Mouse (Mus musculus) heart, embryonic 16.5 days (tissue): ENCODE measurements around the gene Myl6b. TPM values are rescaled to one million over a fixed set of nuclear protein-coding genes. Genes with fewer than 3 reads are reported as not detected.
A peak's percentile ranks its signal among the peaks of the same experiment; 100 is the strongest.

Experiments used
- ATAC-seq: fragments of 200-750 bp; cut with Nextera tagmentation; replicated peaks from 2 replicates; pipeline ENCODE4 v1.8.0; 2017; ENCODE audit warnings: moderate number of reproducible peaks; ENCODE audit not compliant: insufficient read depth, low FRiP score; ENCODE audit errors: extremely low read depth
- H3K27ac ChIP-seq: fragments of 300-500 bp; sonication (generic); 2 replicates; pipeline ENCODE4 v1.5.1; 2014; ENCODE audit warnings: mild to moderate bottlenecking, low read length, control low read depth, moderate library complexity
- H3K27me3 ChIP-seq: fragments of 300-500 bp; sonication (generic); 2 replicates; pipeline ENCODE4 v1.6.1; 2014; ENCODE audit warnings: low read length, mixed read lengths; ENCODE audit not compliant: control insufficient read depth, insufficient read depth
- H3K36me3 ChIP-seq: fragments of 300-500 bp; sonication (generic); 2 replicates; pipeline ENCODE4 v1.6.1; 2014; ENCODE audit not compliant: control insufficient read depth, insufficient read depth
- H3K4me1 ChIP-seq: fragments of 300-500 bp; sonication (generic); 2 replicates; pipeline ENCODE4 v1.6.1; 2014; ENCODE audit warnings: low read length, mixed read lengths; ENCODE audit not compliant: control insufficient read depth, insufficient read depth
- H3K4me2 ChIP-seq: fragments of 300-500 bp; sonication (generic); 2 replicates; pipeline ENCODE4 v1.6.1; 2014; ENCODE audit warnings: low read depth, mild to moderate bottlenecking, control low read depth, low read length
- H3K4me3 ChIP-seq: fragments of 300-500 bp; sonication (generic); 2 replicates; pipeline ENCODE4 v1.5.1; 2014; ENCODE audit warnings: mild to moderate bottlenecking, control low read depth, low read length
- H3K9ac ChIP-seq: fragments of 300-500 bp; sonication (generic); 2 replicates; pipeline ENCODE4 v1.6.1; 2014; ENCODE audit warnings: low read length, control low read depth
- H3K9me3 ChIP-seq: fragments of 300-500 bp; sonication (generic); replicated peaks from 2 replicates; pipeline ENCODE4 v1.6.1; 2016; ENCODE audit warnings: low read length; ENCODE audit not compliant: control insufficient read depth
- WGBS: fragments of 180-500 bp; shearing (Covaris S2); extraction: QIAGEN DNeasy Blood & Tissue Kit; methylation state at CpG from one replicate; pipeline ENCODE4 v1.1.7; 2014; 5-methylcytosine and 5-hydroxymethylcytosine counted together
- polyA plus RNA-seq: library from polyadenylated mRNA; unstranded; fragments of >200 nt; fragmentation: Nextera tagmentation; extraction: Ambion mirVana; gene quantifications from 2 replicates; pipeline ENCODE4 v1.2.1, GENCODE M21; 2015

Gene Myl6b
- polyA plus RNA-seq, 1 experiment from 2014 or later: 4.4 TPM

DNA sequence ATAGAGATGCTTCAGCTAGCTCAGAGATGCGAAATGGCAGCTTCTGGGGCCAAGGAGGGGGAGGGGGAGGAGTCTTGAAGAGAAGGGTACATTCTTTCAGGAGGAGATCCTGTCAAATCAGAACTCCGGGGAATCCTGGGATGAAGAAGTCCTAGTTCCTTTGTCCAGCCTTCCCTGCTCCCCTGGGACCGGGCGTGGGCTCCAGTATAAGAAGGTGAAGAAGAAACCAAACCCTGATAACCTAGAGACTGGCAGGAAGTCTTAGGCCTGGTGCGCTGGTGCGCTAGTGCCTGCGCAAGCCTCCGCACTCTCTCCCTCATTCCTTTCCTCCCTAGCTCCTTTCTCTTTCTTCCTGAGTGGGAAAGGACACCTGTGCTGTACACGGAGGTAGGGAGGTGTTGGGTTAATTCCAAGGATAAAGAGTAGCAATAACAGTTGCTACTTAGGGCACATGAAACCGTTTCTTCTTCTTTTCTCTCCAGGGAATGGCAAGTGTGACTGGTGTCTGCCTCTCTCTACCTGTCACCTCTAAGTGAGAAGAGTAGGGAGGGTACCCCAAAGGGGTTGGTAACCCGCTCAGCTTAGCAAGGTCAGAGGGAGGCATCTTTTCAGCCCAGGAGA is 25.7 kb upstream of the Myl6b start:
- Histone ChIP-seq H3K36me3 (peaks cover 15% of the 10 kb centered on the region), H3K4me2 (peak overlapping the region; percentile 99), H3K9me3 (no peaks in the 10 kb centered on the region), H3K4me1 (peaks cover 7% of the 10 kb centered on the region), H3K27ac (peak overlapping the region; percentile 88), H3K4me3 (peak overlapping the region; percentile 95), H3K9ac (peak overlapping the region; percentile 91), H3K27me3 (no peaks in the 10 kb centered on the region)
- 40% methylated on average over 11 of the region's 11 CpGs for WGBS
- no peak for ATAC-seq

DNA sequence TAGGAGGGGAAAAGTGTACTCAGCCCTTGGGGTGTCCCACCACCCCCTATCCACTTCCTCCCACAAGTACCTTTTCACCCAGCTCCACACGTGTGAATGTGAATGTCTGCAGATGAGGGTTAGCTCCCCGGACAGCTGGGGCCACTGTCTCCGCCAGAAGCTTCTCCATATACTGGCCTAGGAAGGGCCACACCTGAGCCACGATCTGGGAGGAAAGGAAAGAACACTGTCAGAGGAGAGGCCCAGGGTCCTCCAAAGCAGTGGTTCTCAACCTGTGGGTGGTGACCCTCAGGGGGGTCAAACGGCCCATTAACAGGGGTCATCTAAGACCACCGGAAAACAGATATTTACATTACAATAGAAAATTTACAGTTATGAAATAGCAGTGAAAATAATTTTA is 23.9 kb upstream of the Myl6b start:
- WGBS: 75% methylated on average over 6 of the region's 6 CpGs
- H3K9me3 ChIP-seq: no peaks in the 10 kb centered on the region
- H3K9ac ChIP-seq: no peak overlapping the region
- H3K4me2 ChIP-seq: no peak overlapping the region
- no peak overlapping the region for H3K4me3 ChIP-seq
- H3K36me3 ChIP-seq: peaks cover 22% of the 10 kb centered on the region
- ATAC-seq: no peak
- H3K27ac ChIP-seq: no peak overlapping the region
- peaks cover 7% of the 10 kb centered on the region for H3K4me1 ChIP-seq
- no peaks in the 10 kb centered on the region for H3K27me3 ChIP-seq

DNA sequence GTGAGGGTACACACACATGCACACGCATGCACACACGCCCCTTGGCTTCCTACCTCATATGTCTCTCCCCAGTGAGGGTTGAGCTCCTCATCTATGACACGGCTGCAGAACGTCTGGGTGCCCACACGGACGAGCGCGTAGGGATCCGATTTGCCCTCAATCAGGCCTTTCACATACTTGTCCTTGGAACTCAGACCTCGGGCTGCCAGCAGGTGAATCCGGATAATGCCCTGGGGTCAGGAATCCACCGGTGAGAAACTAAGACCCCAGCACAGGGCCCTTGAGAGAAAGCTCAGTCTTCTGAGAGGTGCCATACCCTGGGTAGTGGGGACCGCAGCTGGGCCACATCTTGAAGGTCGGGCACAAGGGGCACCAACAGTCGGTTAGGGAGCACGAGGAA is 22.1 kb upstream of the Myl6b start:
- Histone ChIP-seq H3K4me1 (peaks cover 7% of the 10 kb centered on the region), H3K27me3 (no peaks in the 10 kb centered on the region), H3K4me2 (no peak overlapping the region), H3K9me3 (no peaks in the 10 kb centered on the region), H3K36me3 (peaks cover 37% of the 10 kb centered on the region), H3K9ac (no peak overlapping the region), H3K27ac (no peak overlapping the region), H3K4me3 (no peak overlapping the region)
- no peak for ATAC-seq
- 87% methylated on average over 16 of the region's 16 CpGs for WGBS

DNA sequence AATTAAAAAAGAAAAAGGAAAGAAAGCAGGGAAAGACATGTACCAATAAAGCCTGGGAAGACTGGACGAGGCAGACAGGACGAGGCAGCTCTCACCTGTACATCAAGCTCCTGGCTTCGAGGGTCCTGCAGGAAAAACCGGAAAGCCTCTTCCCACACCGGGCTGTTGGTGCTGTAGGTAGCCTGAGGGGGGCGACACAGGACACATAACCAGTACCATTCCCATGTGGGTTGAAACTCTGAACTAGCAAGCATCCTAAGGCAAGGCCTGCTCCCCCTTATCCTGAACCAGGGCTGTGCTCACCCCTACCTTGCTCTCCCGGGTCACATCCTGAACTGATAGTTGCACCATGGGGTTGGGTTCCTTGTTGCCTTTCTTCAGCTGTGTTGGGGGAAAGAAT is 20.3 kb upstream of the Myl6b start:
- ATAC-seq: 0 out of 2 replicates have a peak, but pooled peaks have one; percentile 9
- Histone ChIP-seq H3K9ac (no peak overlapping the region), H3K4me3 (no peak overlapping the region), H3K27me3 (no peaks in the 10 kb centered on the region), H3K4me2 (no peak overlapping the region), H3K9me3 (no peaks in the 10 kb centered on the region), H3K36me3 (peaks cover 42% of the 10 kb centered on the region), H3K4me1 (peaks cover under 1% of the 10 kb centered on the region; the same call in 1 of the 2 replicates), H3K27ac (no peak overlapping the region)
- 74% methylated on average over 7 of the region's 7 CpGs for WGBS

DNA sequence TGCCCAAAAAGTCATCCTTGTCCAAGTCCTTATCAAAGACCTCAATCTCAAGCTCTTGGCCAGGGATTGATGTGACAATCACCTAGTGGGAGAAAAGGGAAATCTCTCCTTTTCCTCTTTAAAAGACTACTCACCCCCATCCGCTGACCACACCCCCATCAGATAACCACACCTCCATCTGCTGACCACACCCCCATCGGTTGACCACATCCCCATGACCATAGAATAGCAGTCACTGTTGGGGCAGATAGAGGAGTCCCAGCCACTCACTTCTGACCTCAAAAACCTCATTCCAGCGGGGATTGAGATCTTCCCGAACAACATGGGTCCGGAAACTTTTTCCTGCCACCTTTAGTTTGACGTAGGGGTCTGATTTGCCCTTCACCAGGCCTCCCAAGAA is 18.2 kb upstream of the Myl6b start:
- H3K4me3 ChIP-seq: no peak overlapping the region
- H3K27ac ChIP-seq: no peak overlapping the region
- WGBS: 43% methylated on average over 6 of the region's 6 CpGs
- H3K9me3 ChIP-seq: no peaks in the 10 kb centered on the region
- no peak overlapping the region for H3K9ac ChIP-seq
- no peaks in the 10 kb centered on the region for H3K4me1 ChIP-seq
- H3K27me3 ChIP-seq: no peaks in the 10 kb centered on the region
- H3K4me2 ChIP-seq: no peak overlapping the region
- no peak for ATAC-seq
- peaks cover 44% of the 10 kb centered on the region for H3K36me3 ChIP-seq

DNA sequence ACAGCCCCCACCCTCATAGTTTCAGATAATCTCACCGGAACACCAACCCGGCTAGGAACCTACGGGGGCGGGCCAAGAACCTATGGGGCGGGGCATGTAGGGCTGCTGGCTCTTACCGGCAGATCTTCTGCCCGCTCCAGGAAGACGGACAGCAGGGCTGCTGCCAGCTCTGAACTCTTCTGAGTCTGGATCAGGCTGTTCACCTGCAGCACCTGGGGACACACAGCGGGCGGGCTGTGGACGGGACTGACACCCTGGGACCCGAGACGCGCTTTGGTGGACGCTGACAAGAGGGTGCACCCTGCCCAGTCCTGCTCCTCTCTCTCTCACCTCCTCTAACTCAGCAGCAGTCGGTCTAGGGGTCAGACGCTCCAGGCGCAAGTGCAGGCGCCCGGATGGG is 17.5 kb upstream of the Myl6b start:
- H3K36me3 ChIP-seq: peaks cover 41% of the 10 kb centered on the region
- no peaks in the 10 kb centered on the region for H3K9me3 ChIP-seq
- H3K4me3 ChIP-seq: no peak overlapping the region
- no peak overlapping the region for H3K9ac ChIP-seq
- H3K4me1 ChIP-seq: no peaks in the 10 kb centered on the region
- H3K27me3 ChIP-seq: no peaks in the 10 kb centered on the region
- H3K27ac ChIP-seq: no peak overlapping the region
- ATAC-seq: no peak
- 51% methylated on average over 20 of the region's 20 CpGs for WGBS
- no peak overlapping the region for H3K4me2 ChIP-seq

DNA sequence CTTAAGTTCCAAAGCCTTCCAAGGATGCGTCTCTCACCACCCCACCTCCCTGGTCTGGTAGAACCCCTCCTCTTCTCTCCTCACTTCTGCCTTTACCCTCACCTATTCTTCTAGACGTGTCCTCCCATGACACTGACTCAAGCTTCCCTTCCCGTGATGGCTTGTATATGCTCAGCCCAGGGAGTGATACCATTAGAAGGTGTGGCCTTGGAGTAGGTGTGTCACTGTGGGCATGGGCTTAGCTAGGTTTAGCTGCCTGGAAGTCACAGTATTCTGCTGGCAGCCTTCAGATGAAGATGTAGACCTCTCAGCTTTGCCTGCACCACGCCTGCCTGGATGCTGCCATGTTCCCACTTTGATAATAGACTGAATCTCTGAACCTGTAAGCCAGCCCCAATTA is 16.6 kb upstream of the Myl6b start:
- H3K27ac ChIP-seq: no peak overlapping the region
- H3K9ac ChIP-seq: no peak overlapping the region
- 87% methylated on average over 4 of the region's 4 CpGs for WGBS
- no peak overlapping the region for H3K4me3 ChIP-seq
- H3K36me3 ChIP-seq: peaks cover 40% of the 10 kb centered on the region
- H3K27me3 ChIP-seq: no peaks in the 10 kb centered on the region
- H3K4me2 ChIP-seq: no peak overlapping the region
- ATAC-seq: no peak
- no peaks in the 10 kb centered on the region for H3K4me1 ChIP-seq
- H3K9me3 ChIP-seq: no peaks in the 10 kb centered on the region

DNA sequence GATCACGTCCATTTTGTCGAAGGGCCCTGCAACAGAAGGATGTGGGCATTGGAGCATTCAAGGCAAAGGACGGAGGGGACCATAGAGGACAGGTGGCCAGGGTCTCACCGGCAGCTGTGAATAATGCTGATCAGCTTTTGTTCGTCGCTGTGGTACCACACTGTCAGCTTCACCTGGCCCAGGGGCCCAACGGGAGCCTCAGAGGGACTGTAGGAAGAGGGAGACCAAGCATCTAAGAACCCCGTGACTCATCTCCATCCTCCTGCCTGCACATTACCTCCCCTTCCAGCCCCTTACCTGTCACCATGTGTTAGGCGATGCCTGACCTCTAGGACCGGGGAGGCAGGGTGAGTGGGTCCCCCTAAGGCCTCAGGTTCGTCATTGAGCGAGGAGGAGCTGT is 13.3 kb upstream of the Myl6b start:
- Histone ChIP-seq H3K4me1 (no peaks in the 10 kb centered on the region), H3K4me3 (no peak overlapping the region), H3K27ac (no peak overlapping the region), H3K36me3 (peaks cover 27% of the 10 kb centered on the region), H3K4me2 (no peak overlapping the region), H3K9ac (no peak overlapping the region), H3K9me3 (no peaks in the 10 kb centered on the region), H3K27me3 (no peaks in the 10 kb centered on the region)
- WGBS: 84% methylated on average over 12 of the region's 12 CpGs
- ATAC-seq: no peak

DNA sequence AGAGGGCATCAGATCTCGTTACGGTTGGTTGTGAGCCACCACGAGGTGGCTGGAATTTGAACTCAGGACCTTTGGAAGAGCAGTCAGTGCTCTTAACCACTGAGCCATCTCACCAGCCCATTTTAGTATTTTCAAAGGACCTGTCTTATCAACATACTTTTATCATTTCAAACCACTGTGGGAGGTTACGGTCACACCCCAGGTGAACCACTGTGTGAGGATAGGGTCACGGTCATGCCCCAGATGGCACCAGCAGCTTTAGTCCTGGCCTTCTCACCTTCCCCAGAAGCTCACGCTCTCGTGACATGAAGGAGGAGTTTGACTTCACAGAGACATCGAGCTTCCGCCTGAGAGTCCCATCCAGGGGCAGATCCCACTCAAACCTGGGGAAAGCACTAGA is 12.7 kb upstream of the Myl6b start:
- no peaks in the 10 kb centered on the region for H3K27me3 ChIP-seq
- H3K4me3 ChIP-seq: no peak overlapping the region
- no peak overlapping the region for H3K9ac ChIP-seq
- ATAC-seq: no peak
- H3K9me3 ChIP-seq: no peaks in the 10 kb centered on the region
- 84% methylated on average over 9 of the region's 9 CpGs for WGBS
- H3K27ac ChIP-seq: no peak overlapping the region
- no peaks in the 10 kb centered on the region for H3K4me1 ChIP-seq
- peaks cover 21% of the 10 kb centered on the region for H3K36me3 ChIP-seq
- no peak overlapping the region for H3K4me2 ChIP-seq
